21 mouse cellular contexts compared by ENCODE assay signal in genomic region chr3:136078535-136078934, GRCm38 (mm10).
DNase-seq lines count a peak whose midpoint lies in the region; ATAC-seq and TF ChIP-seq lines count a peak whose summit lies in the region.
"Had no signal": no experiment of that assay in that cellular context is flagged by ENCODE, and none has a peak within 500 bp of the region (broad histone marks: within the 10 kb centered on the region; RNA-seq: fewer than 3 reads in every experiment).

No protein-coding gene starts in this region.

- H3K4me1 ChIP-seq in midbrain, postnatal 0 days (ENCODE audit: insufficient read depth, low read length) = no peaks in the 10 kb centered on the region
- H3K4me1 ChIP-seq in midbrain, embryonic 13.5 days (replicated peaks) = no peaks in the 10 kb centered on the region
- H3K4me1 ChIP-seq: embryonic facial prominence, embryonic 13.5 days; heart, embryonic 13.5 days; hindbrain, embryonic 10.5 days; megakaryocyte, embryonic 14.5 days; midbrain, embryonic 15.5 days; neural tube, embryonic 15.5 days had no signal

- H3K27me3 ChIP-seq in midbrain, postnatal 0 days (ENCODE audit: insufficient read depth, low read length) = no peaks in the 10 kb centered on the region
- no peaks in the 10 kb centered on the region for H3K27me3 ChIP-seq in midbrain, embryonic 13.5 days
- H3K27me3 ChIP-seq: embryonic facial prominence, embryonic 13.5 days; heart, embryonic 13.5 days; lung, embryonic 15.5 days; midbrain, embryonic 15.5 days; neural tube, embryonic 15.5 days had no signal

- intact Hi-C loops in heart, postnatal 36 days (cut with DNase I) = loop anchor here (5.0 kb wide), 1 partner anchor 71 kb away; no protein-coding TSS in a partner anchor

- H3K4me3 ChIP-seq in midbrain, postnatal 0 days (ENCODE audit: low read depth, low read length) = no peak overlapping the region
- no peak overlapping the region for H3K4me3 ChIP-seq in midbrain, embryonic 13.5 days (replicated peaks)
- H3K4me3 ChIP-seq: embryonic facial prominence, embryonic 13.5 days; heart, embryonic 13.5 days; hindbrain, embryonic 10.5 days; layer of hippocampus, adult 2 months; lung, embryonic 15.5 days; megakaryocyte, embryonic 14.5 days; midbrain, embryonic 15.5 days; neural tube, embryonic 15.5 days had no signal

- H3K9ac ChIP-seq in midbrain, postnatal 0 days (replicated peaks; ENCODE audit: low read length, poor library complexity, severe bottlenecking) = no peak overlapping the region
- H3K9ac ChIP-seq in midbrain, embryonic 13.5 days (replicated peaks) = no peak overlapping the region
- H3K9ac ChIP-seq: embryonic facial prominence, embryonic 13.5 days; heart, embryonic 13.5 days; lung, embryonic 15.5 days; midbrain, embryonic 15.5 days; neural tube, embryonic 15.5 days had no signal

- TF ChIP-seq CTCF in midbrain, postnatal 0 days (IDR thresholded peaks at IDR 0.05) = no peak

- WGBS in midbrain, postnatal 0 days = 62% methylated on average over 2 of the region's 2 CpGs
- WGBS in midbrain, embryonic 13.5 days = 92% methylated on average over 2 of the region's 2 CpGs

- no peak for ATAC-seq in midbrain, postnatal 0 days (ENCODE audit: low FRiP score)
- no peak for ATAC-seq in midbrain, embryonic 13.5 days
- ATAC-seq in inflammation-experienced regulatory T-cells, adult 6 months = no peak
- ATAC-seq: midbrain, embryonic 15.5 days had no signal

- H3K4me2 ChIP-seq in midbrain, postnatal 0 days (ENCODE audit: low read depth, low read length, poor library complexity, severe bottlenecking) = no peak overlapping the region
- H3K4me2 ChIP-seq in midbrain, embryonic 13.5 days (replicated peaks) = no peak overlapping the region
- H3K4me2 ChIP-seq: embryonic facial prominence, embryonic 13.5 days; heart, embryonic 13.5 days; lung, embryonic 15.5 days; midbrain, embryonic 15.5 days; neural tube, embryonic 15.5 days had no signal

- DNase-seq in heart, adult 8-10 months (ENCODE audit: low spot score) = peak; percentile 31
- DNase-seq in heart, postnatal 36 days = no peak
- peak; percentile 15 for DNase-seq in kidney, postnatal 14 days
- no peak for DNase-seq in kidney, postnatal 10 days
- peak; percentile 41 for DNase-seq in midbrain, postnatal 0 days (ENCODE audit: low spot score)
- DNase-seq: adrenal gland, adult 2 months; cerebellum, postnatal 10 days; layer of hippocampus, postnatal 36 days; liver; spleen, adult 18-20 months; thymus, postnatal 25 days had no signal

- H3K36me3 ChIP-seq in midbrain, postnatal 0 days (ENCODE audit: insufficient read depth, low read length) = no peaks in the 10 kb centered on the region
- no peaks in the 10 kb centered on the region for H3K36me3 ChIP-seq in midbrain, embryonic 13.5 days
- H3K36me3 ChIP-seq: embryonic facial prominence, embryonic 13.5 days; heart, embryonic 13.5 days; hindbrain, embryonic 10.5 days; lung, embryonic 15.5 days; midbrain, embryonic 15.5 days; neural tube, embryonic 15.5 days had no signal

- H3K9me3 ChIP-seq in midbrain, postnatal 0 days (ENCODE audit: low read length) = no peaks in the 10 kb centered on the region
- no peaks in the 10 kb centered on the region for H3K9me3 ChIP-seq in midbrain, embryonic 13.5 days
- H3K9me3 ChIP-seq: embryonic facial prominence, embryonic 13.5 days; heart, embryonic 13.5 days; hindbrain, embryonic 10.5 days; lung, embryonic 15.5 days; midbrain, embryonic 15.5 days; neural tube, embryonic 15.5 days had no signal

- no peak overlapping the region for H3K27ac ChIP-seq in midbrain, postnatal 0 days (ENCODE audit: low read depth, low read length)
- no peak overlapping the region for H3K27ac ChIP-seq in midbrain, embryonic 13.5 days
- H3K27ac ChIP-seq: embryonic facial prominence, embryonic 13.5 days; heart, embryonic 13.5 days; hindbrain, embryonic 10.5 days; layer of hippocampus, adult 2 months; lung, embryonic 15.5 days; midbrain, embryonic 15.5 days; neural tube, embryonic 15.5 days had no signal

Comparison
In these comparisons a context has a peak if more than half of its experiments do, and no peak if none do; other contexts are left out.
1. DNase-seq: peak in heart, adult 8-10 months (single experiment), kidney, postnatal 14 days (single experiment) and midbrain, postnatal 0 days (single experiment); none in heart, postnatal 36 days (0 of 2) and kidney, postnatal 10 days (single experiment).